Mouse (Mus musculus) small intestine, adult 2 months (tissue): ENCODE measurements around the gene Cfap221.

Experiments
- CTCF ChIP-seq: fragments of 200-500 bp; IDR thresholded peaks from 2 replicates; pipeline ENCODE4 v1.5.1; 2012; ENCODE audit warnings: low read depth, mild to moderate bottlenecking, control low read depth, inconsistent platforms, low read length, moderate library complexity, mixed read lengths; ENCODE audit not compliant: insufficient replicate concordance, insufficient read length; ENCODE audit errors: extremely low read depth
- POLR2A ChIP-seq: fragments of 200-500 bp; IDR thresholded peaks from 2 replicates; pipeline ENCODE4 v1.6.1; 2012; ENCODE audit warnings: low read depth, mild to moderate bottlenecking, control low read depth, inconsistent platforms, low read length, moderate library complexity

- TF ChIP-seq CTCF (no peak), POLR2A (no peak)
Observed at GRCm38 (mm10) chr1:120018900-120019299, 21.9 kb upstream of the Cfap221 start.
